Mouse (Mus musculus) midbrain, embryonic 12.5 days (tissue): ENCODE results near the gene Cep19. TPM values are rescaled to one million over a fixed set of nuclear protein-coding genes. Genes with fewer than 3 reads are reported as not detected.
A peak's percentile ranks its signal among the peaks of the same experiment; 100 is the strongest.
"Not testable (repeated sequence)": the region's sequence is repeated elsewhere in the genome, so short reads cannot be mapped to it uniquely, and the experiment has no call there.

Source experiments
- ATAC-seq: fragments of 200-750 bp; cut with Nextera tagmentation; 2 replicates; pipeline ENCODE4 v1.8.0; 2017; ENCODE audit warnings: low read depth, moderate TSS enrichment, moderate library complexity; ENCODE audit not compliant: low FRiP score
- H3K27ac ChIP-seq: fragments of 300-500 bp; sonication (generic); replicated peaks from 2 replicates; pipeline ENCODE4 v1.5.1; 2016; ENCODE audit warnings: mild to moderate bottlenecking
- H3K27me3 ChIP-seq: fragments of 300-500 bp; sonication (generic); 2 replicates; pipeline ENCODE4 v1.6.1; 2016; ENCODE audit warnings: mild to moderate bottlenecking
- H3K36me3 ChIP-seq: fragments of 300-500 bp; sonication (generic); 2 replicates; pipeline ENCODE4 v1.6.1; 2016
- H3K4me1 ChIP-seq: fragments of 300-500 bp; sonication (generic); 2 replicates; pipeline ENCODE4 v1.6.1; 2016
- H3K4me2 ChIP-seq: fragments of 300-500 bp; sonication (generic); replicated peaks from 2 replicates; pipeline ENCODE4 v1.6.1; 2016; ENCODE audit warnings: mild to moderate bottlenecking, moderate library complexity
- H3K4me3 ChIP-seq: fragments of 300-500 bp; sonication (generic); 2 replicates; pipeline ENCODE4 v1.5.1; 2016; ENCODE audit warnings: mild to moderate bottlenecking
- H3K9ac ChIP-seq: fragments of 300-500 bp; sonication (generic); replicated peaks from 2 replicates; pipeline ENCODE4 v1.6.1; 2016; ENCODE audit warnings: mild to moderate bottlenecking, moderate library complexity
- H3K9me3 ChIP-seq: fragments of 300-500 bp; sonication (generic); 2 replicates; pipeline ENCODE4 v1.6.1; 2016; ENCODE audit warnings: mild to moderate bottlenecking
- WGBS: fragments of 180-500 bp; shearing (Covaris S2); methylation state at CpG from one replicate; pipeline ENCODE4 v1.1.7; 2016; 5-methylcytosine and 5-hydroxymethylcytosine counted together
- polyA plus RNA-seq: library from polyadenylated mRNA; unstranded; fragments of >200 nt; fragmentation: Nextera tagmentation; extraction: Ambion mirVana; gene quantifications from 2 replicates; pipeline ENCODE4 v1.2.1, GENCODE M21; 2016

Gene Cep19
- polyA plus RNA-seq, 1 experiment from 2014 or later, result 42.9 TPM

DNA sequence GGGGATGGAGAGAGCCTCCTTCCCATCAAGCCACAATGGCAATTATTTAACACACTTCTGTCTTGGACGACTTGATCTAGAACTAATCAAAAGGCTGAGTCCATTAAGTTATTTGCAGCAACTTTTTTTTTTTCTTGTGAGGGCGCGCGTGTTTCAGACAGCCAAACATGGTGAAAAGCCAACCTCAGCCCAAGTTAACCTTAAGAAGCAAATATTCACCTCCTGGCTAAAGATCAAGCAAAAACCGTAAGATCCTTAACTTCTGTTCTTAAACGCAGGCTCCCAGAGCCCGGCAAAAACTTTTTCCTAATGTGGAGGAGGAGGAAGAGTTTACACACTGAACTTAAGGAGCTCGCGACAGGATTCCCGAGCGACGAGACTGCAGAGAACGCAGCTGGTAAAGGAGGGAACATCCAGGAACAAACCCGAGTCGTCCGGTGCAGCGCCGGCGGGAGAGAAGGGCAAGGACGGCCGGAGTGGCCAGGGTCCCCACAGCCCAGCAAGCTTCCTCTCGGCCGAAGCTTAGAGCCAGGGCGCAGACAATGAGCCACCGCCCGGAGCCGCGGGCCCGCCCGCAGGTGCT, 21.1 kb upstream of the Cep19 start:
- Histone ChIP-seq H3K27me3 (no peaks in the 10 kb centered on the region), H3K27ac (peak overlapping the region; percentile 96), H3K4me3 (peak overlapping the region; percentile 83), H3K9ac (peak overlapping the region; percentile 96), H3K4me1 (peaks cover 18% of the 10 kb centered on the region), H3K36me3 (peaks cover 13% of the 10 kb centered on the region; the same call in 1 of the 2 replicates), H3K9me3 (no peaks in the 10 kb centered on the region), H3K4me2 (peak overlapping the region; percentile 75)
- ATAC-seq, result no peak
- 1% methylated on average over 30 of the region's 30 CpGs for WGBS

GRCm38 (mm10) chr16:32078991-32079511, 20.5 kb upstream of the Cep19 start, which contains the start of gene Pak2:
Gene Pak2, minus strand, starts transcription at chr16:32079342.
- H3K27ac ChIP-seq, result peak within 1 kb of the TSS; percentile 96
- 2% methylated on average over 45 of the region's 60 CpGs for WGBS
- peaks cover 15% of the 10 kb centered on the region; the same call in 1 of the 2 replicates for H3K36me3 ChIP-seq
- peaks cover 18% of the 10 kb centered on the region for H3K4me1 ChIP-seq
- H3K9me3 ChIP-seq, result no peaks in the 10 kb centered on the region
- H3K4me2 ChIP-seq, result peak within 1 kb of the TSS; percentile 75
- peak within 1 kb of the TSS; percentile 83 for H3K4me3 ChIP-seq
- no peaks in the 10 kb centered on the region for H3K27me3 ChIP-seq
- H3K9ac ChIP-seq, result peak within 1 kb of the TSS; percentile 96
- peak; percentile 98 for ATAC-seq

- 87% methylated on average over 17 of the region's 17 CpGs for WGBS
- Histone ChIP-seq H3K36me3 (peaks cover 88% of the 10 kb centered on the region), H3K27me3 (no peaks in the 10 kb centered on the region), H3K27ac (no peak overlapping the region), H3K4me2 (no peak overlapping the region), H3K4me1 (no peaks in the 10 kb centered on the region), H3K4me3 (no peak overlapping the region), H3K9ac (no peak overlapping the region), H3K9me3 (no peaks in the 10 kb centered on the region)
- ATAC-seq, result no peak
These were observed 11.8 kb upstream of the Cep19 start for GRCm38 (mm10) chr16:32087629-32088443.

GRCm38 (mm10) chr16:32091466-32091865, 8.1 kb upstream of the Cep19 start:
- 95% methylated on average over 7 of the region's 7 CpGs for WGBS
- no peak for ATAC-seq
- Histone ChIP-seq H3K4me1 (no peaks in the 10 kb centered on the region), H3K4me2 (no peak overlapping the region), H3K9me3 (no peaks in the 10 kb centered on the region), H3K4me3 (no peak overlapping the region), H3K27me3 (no peaks in the 10 kb centered on the region), H3K27ac (no peak overlapping the region), H3K36me3 (peaks cover 77% of the 10 kb centered on the region), H3K9ac (no peak overlapping the region)

DNA sequence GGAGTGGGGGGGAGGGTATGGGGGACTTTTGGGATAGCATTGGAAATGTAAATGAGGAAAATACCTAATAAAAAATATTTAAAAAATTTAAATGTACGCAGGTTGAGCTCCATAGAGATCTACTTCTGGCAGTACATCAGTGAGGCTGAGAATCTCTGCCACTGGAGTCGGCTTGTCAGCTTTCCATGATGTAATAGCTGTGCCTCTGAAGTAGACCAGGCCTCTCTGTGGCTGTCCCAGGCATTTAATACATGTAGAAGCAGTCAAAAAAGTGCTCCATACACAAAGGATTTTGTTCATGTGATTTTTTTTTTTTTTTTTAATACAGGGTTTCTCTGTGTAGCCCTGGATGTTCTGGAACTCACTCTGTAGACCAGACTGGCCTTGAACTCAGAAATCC, 1.8 kb upstream of the Cep19 start:
- Histone ChIP-seq H3K36me3 (peaks cover 24% of the 10 kb centered on the region), H3K4me1 (peaks cover 20% of the 10 kb centered on the region), H3K4me2 (0 out of 2 replicates have a peak overlapping the region, but pooled peaks have one; percentile 77)
- H3K27me3 ChIP-seq, H3K4me3 ChIP-seq, H3K27ac ChIP-seq, ATAC-seq, H3K9me3 ChIP-seq, H3K9ac ChIP-seq: not testable (repeated sequence)
- 99% methylated on average over 2 of the region's 2 CpGs for WGBS

DNA sequence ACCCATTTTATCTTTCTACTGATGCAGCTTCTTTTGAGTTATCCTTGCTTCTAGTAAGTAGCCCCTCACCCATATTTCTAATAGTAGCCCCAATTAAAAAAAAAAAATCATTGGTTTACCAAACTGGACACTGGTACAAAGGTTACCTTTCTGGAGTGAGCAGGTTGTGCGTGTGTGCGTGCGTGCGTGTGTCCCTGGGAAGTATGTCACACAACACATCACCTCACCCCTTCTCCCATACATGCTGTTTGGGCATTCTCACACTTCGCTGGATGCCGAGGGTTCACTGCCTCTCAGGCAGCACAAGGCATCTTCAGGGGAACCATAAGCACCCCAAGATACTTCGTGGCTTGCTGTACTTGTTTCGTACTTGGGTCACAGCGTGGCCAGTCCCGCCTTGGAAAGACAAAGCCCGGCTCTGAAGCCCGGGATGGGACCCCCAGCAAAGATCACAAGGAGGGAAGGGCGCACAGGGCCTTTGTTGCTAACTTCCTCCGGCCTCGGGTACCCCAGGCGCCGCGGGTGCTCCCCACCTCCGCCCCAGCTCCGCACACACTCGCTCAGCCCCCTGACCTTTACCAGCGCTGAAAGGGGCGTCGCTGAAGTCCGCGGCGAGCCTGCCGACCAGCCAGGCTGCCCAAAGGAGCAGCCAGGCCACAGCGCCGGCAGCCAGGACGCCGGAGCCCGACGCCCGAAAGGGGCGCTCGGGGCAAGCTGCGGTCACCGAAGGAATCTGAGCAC, 533 bp upstream of the Cep19 start:
- Histone ChIP-seq H3K27ac (peak overlapping the region; percentile 84), H3K36me3 (peaks cover 30% of the 10 kb centered on the region), H3K4me1 (peaks cover 20% of the 10 kb centered on the region), H3K9me3 (no peaks in the 10 kb centered on the region), H3K4me3 (peak overlapping the region; percentile 96), H3K27me3 (no peaks in the 10 kb centered on the region), H3K9ac (peak overlapping the region; percentile 93), H3K4me2 (peak overlapping the region; percentile 77)
- peak; percentile 83 for ATAC-seq
- WGBS, result under 1% methylated on average over 39 of the region's 39 CpGs

DNA sequence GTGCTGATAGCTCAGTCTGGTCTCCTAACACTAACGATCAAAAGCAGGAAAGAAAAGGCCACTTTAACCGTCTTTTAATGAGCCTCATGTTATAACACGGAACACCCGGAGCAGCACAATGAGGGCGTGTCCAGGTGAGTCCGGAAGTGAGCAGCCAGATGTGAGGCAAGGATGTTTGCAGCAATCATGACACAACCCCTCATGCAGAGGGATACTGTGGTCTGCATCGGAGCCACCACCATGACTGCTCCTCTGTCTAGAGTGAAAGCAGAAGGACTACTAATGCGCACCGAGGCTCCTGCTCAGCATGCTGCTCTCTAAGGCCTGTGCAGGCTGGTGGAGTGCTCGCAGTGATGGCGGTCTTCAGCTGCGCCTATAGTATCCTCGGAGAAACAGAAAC, 2.7 kb downstream of the Cep19 start:
- Histone ChIP-seq H3K27ac (no peak overlapping the region), H3K36me3 (peaks cover 44% of the 10 kb centered on the region), H3K27me3 (no peaks in the 10 kb centered on the region), H3K4me2 (no peak overlapping the region), H3K9ac (no peak overlapping the region), H3K9me3 (no peaks in the 10 kb centered on the region), H3K4me1 (peaks cover 20% of the 10 kb centered on the region), H3K4me3 (no peak overlapping the region)
- 92% methylated on average over 13 of the region's 13 CpGs for WGBS
- no peak for ATAC-seq

DNA sequence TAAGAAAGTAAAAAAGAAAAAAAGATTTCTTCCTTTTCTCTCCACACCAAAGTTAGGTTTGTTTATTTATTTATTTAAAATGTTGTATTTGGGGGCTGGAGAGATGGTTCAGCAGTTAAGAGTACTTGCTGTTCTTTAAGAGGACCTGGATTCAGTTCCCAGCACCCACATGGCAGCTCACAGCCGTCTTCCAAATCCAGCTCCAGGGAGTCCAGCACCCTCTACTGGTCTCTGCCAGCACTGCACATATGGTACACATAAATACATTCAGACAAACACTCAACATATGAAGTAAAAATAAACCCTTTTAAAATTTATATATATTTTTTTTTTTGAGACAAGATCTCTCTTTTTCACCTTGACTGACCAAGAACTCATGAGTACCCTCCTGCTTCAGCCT, 6.1 kb downstream of the Cep19 start:
- 90% methylated on average over 1 of the region's 1 CpGs for WGBS
- Histone ChIP-seq H3K27ac (no peak overlapping the region), H3K27me3 (no peaks in the 10 kb centered on the region), H3K9ac (no peak overlapping the region), H3K4me3 (no peak overlapping the region), H3K4me1 (no peaks in the 10 kb centered on the region), H3K36me3 (peaks cover 59% of the 10 kb centered on the region), H3K9me3 (no peaks in the 10 kb centered on the region), H3K4me2 (no peak overlapping the region)
- ATAC-seq, result no peak

GRCm38 (mm10) chr16:32107342-32108045, 7.9 kb downstream of the Cep19 start:
- no peak overlapping the region for H3K9ac ChIP-seq
- no peaks in the 10 kb centered on the region for H3K27me3 ChIP-seq
- no peak for ATAC-seq
- no peaks in the 10 kb centered on the region for H3K9me3 ChIP-seq
- WGBS, result 94% methylated on average over 12 of the region's 12 CpGs
- peaks cover 56% of the 10 kb centered on the region for H3K36me3 ChIP-seq
- no peaks in the 10 kb centered on the region for H3K4me1 ChIP-seq
- no peak overlapping the region for H3K4me2 ChIP-seq
- H3K27ac ChIP-seq, result no peak overlapping the region
- H3K4me3 ChIP-seq, result no peak overlapping the region

- Histone ChIP-seq H3K27me3 (no peaks in the 10 kb centered on the region), H3K4me3 (no peak overlapping the region), H3K27ac (no peak overlapping the region), H3K4me2 (no peak overlapping the region), H3K9ac (no peak overlapping the region), H3K9me3 (no peaks in the 10 kb centered on the region), H3K4me1 (no peaks in the 10 kb centered on the region), H3K36me3 (peaks cover 51% of the 10 kb centered on the region)
- WGBS, result 83% methylated on average over 7 of the region's 7 CpGs
- no peak for ATAC-seq
These were observed 8.6 kb downstream of the Cep19 start for GRCm38 (mm10) chr16:32108170-32108569.

DNA sequence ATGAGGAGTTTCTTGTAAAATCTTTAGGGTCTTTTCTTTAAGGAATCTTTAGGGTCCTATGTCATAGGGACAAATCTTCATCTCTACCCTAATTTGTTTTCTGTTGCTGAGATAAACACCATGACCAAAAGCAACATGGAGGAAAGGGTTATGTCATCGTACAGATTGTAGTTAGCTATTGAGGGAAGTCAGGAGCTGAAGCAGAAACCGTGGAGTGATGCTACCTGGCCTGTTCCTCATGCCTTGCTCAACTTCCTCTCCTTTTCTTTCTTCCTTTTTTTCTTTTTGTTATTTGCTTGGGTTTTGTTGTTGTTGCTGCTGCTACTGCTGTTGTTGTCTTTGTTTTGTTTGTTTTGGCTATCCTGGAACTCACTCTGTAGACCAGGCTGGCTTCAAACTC, 9.0 kb downstream of the Cep19 start:
- Histone ChIP-seq H3K4me2 (no peak overlapping the region), H3K27ac (no peak overlapping the region), H3K36me3 (peaks cover 48% of the 10 kb centered on the region), H3K27me3 (no peaks in the 10 kb centered on the region), H3K4me1 (no peaks in the 10 kb centered on the region), H3K9me3 (no peaks in the 10 kb centered on the region), H3K9ac (no peak overlapping the region), H3K4me3 (no peak overlapping the region)
- 93% methylated on average over 2 of the region's 2 CpGs for WGBS
- no peak for ATAC-seq
